Mouse (Mus musculus) hindbrain, embryonic 14.5 days (tissue): ENCODE results near the gene Sytl2. TPM values are rescaled to one million over a fixed set of nuclear protein-coding genes. Genes with fewer than 3 reads are reported as not detected.

Experiments used
- ATAC-seq: fragments of 200-750 bp; cut with Nextera tagmentation; 2 replicates; pipeline ENCODE4 v1.8.0; 2017; ENCODE audit warnings: moderate number of reproducible peaks, mild to moderate bottlenecking, moderate TSS enrichment, moderate library complexity; ENCODE audit not compliant: low FRiP score
- DNase-seq: peaks from one replicate; pipeline ENCODE4 v3.0.0-alpha.2; 2015; ENCODE audit warnings: low spot score
- H3K27ac ChIP-seq: fragments of 300-500 bp; sonication (generic); 2 replicates; pipeline ENCODE4 v1.5.1; 2014; ENCODE audit warnings: mild to moderate bottlenecking, moderate library complexity
- H3K27me3 ChIP-seq: fragments of 300-500 bp; sonication (generic); 2 replicates; pipeline ENCODE4 v1.6.1; 2014; ENCODE audit warnings: mild to moderate bottlenecking, low read length, mixed read lengths; ENCODE audit not compliant: control insufficient read depth, insufficient read depth
- H3K36me3 ChIP-seq: fragments of 300-500 bp; sonication (generic); replicated peaks from 2 replicates; pipeline ENCODE4 v1.6.1; 2014; ENCODE audit not compliant: control insufficient read depth, insufficient read depth
- H3K4me1 ChIP-seq: fragments of 300-500 bp; sonication (generic); replicated peaks from 2 replicates; pipeline ENCODE4 v1.6.1; 2014; ENCODE audit warnings: antibody characterized with exemption, low read length, mixed read lengths; ENCODE audit not compliant: control insufficient read depth, insufficient read depth
- H3K4me2 ChIP-seq: fragments of 300-500 bp; sonication (generic); replicated peaks from 2 replicates; pipeline ENCODE4 v1.6.1; 2014; ENCODE audit warnings: mild to moderate bottlenecking, moderate library complexity
- H3K4me3 ChIP-seq: fragments of 300-500 bp; sonication (generic); replicated peaks from 2 replicates; pipeline ENCODE4 v1.5.1; 2014; ENCODE audit warnings: mild to moderate bottlenecking, low read length
- H3K9ac ChIP-seq: fragments of 300-500 bp; sonication (generic); 2 replicates; pipeline ENCODE4 v1.6.1; 2014
- H3K9me3 ChIP-seq: fragments of 300-500 bp; sonication (generic); 2 replicates; pipeline ENCODE4 v1.6.1; 2016; ENCODE audit warnings: low read length; ENCODE audit not compliant: control insufficient read depth
- WGBS: fragments of 180-500 bp; shearing (Covaris S2); extraction: QIAGEN DNeasy Blood & Tissue Kit; methylation state at CpG from one replicate; pipeline ENCODE4 v1.1.7; 2014; 5-methylcytosine and 5-hydroxymethylcytosine counted together
- polyA plus RNA-seq: library from polyadenylated mRNA; unstranded; fragments of >200 nt; fragmentation: Nextera tagmentation; extraction: Ambion mirVana; gene quantifications from 2 replicates; pipeline ENCODE4 v1.2.1, GENCODE M21; 2014

The Sytl2 gene
- polyA plus RNA-seq, 1 experiment from 2014 or later: 8.0 TPM

DNA sequence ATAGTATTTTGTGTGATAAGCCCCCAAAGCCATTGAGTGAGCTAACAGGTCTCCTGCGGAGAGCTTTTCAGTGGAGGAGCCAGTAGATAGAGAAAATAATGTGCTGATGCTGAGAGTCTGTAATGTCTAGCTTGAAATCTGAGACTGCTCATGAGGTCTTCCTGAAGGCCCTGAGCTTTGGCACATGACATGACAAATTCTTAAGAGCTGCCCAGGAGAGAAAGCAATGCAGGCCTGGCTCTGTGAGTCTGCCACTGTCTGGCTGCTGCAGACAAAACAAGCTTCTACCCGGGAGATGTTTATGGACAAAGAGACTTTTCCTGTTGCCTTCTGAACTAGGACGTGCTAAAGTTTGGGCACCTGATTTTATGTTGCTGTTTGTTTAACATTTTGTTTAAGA, 87.7 kb downstream of the Sytl2 start:
- Histone ChIP-seq H3K36me3 (no peaks in the 10 kb centered on the region), H3K9me3 (no peaks in the 10 kb centered on the region), H3K4me2 (no peak overlapping the region), H3K4me3 (no peak overlapping the region), H3K4me1 (peaks cover 10% of the 10 kb centered on the region; the same call in 1 of the 2 replicates), H3K9ac (no peak overlapping the region), H3K27ac (no peak overlapping the region), H3K27me3 (no peaks in the 10 kb centered on the region)
- DNase-seq: no peak
- 28% methylated on average over 3 of the region's 3 CpGs for WGBS
- ATAC-seq: no peak

GRCm38 (mm10) chr7:90395073-90395472, 93.0 kb downstream of the Sytl2 start:
- no peak overlapping the region for H3K9ac ChIP-seq
- no peaks in the 10 kb centered on the region for H3K27me3 ChIP-seq
- H3K9me3 ChIP-seq: no peaks in the 10 kb centered on the region
- ATAC-seq (no peak), DNase-seq (no peak)
- 66% methylated on average over 4 of the region's 4 CpGs for WGBS
- no peak overlapping the region for H3K4me3 ChIP-seq
- H3K27ac ChIP-seq: no peak overlapping the region
- no peaks in the 10 kb centered on the region for H3K4me1 ChIP-seq
- no peaks in the 10 kb centered on the region for H3K36me3 ChIP-seq
- no peak overlapping the region for H3K4me2 ChIP-seq

DNA sequence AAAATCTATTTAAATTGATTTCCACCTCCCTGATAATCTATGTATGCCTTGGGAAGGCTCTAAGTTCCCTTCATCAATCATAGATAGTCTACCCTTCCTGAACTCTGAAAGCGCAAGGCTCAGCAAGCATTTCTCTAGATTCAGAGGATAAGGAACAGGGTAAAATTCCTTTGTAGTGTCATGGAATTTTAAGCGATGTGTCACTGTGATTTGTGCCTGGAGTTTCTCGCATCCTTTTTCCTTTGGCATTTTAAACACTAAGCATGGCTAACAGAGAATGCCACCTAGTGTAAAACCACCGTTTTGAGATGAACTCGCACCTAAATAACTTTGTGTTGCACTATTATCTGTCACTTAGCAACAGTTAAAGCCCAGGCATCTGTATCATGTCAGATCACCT, 93.9 kb downstream of the Sytl2 start:
- Histone ChIP-seq H3K27me3 (no peaks in the 10 kb centered on the region), H3K36me3 (no peaks in the 10 kb centered on the region), H3K4me2 (no peak overlapping the region), H3K27ac (no peak overlapping the region), H3K9ac (no peak overlapping the region), H3K4me3 (no peak overlapping the region), H3K9me3 (no peaks in the 10 kb centered on the region), H3K4me1 (no peaks in the 10 kb centered on the region)
- DNase-seq (no peak), ATAC-seq (no peak)
- 65% methylated on average over 5 of the region's 5 CpGs for WGBS

DNA sequence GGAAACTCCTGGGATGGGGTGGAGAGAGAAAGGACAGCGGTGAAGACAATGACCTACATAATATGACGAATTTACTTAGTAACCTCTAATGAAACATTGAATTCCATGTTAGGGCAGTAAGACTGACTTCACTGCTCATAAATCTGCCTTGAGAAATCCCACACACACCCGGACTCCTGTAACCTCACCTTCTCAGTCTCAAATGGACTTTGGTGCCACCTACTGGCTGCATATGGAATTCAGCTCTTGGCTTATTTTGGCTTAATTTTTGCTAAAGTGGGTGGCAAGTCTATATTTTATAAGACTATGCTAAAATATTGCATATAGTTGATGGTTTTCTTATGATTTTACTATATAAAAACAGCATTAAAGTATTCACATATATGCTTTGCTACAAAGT, 107.9 kb downstream of the Sytl2 start:
- 57% methylated on average over 3 of the region's 3 CpGs for WGBS
- no peak overlapping the region for H3K9ac ChIP-seq
- no peak for ATAC-seq
- no peaks in the 10 kb centered on the region for H3K36me3 ChIP-seq
- no peaks in the 10 kb centered on the region for H3K27me3 ChIP-seq
- no peaks in the 10 kb centered on the region for H3K9me3 ChIP-seq
- peak; percentile 79 for DNase-seq
- no peaks in the 10 kb centered on the region for H3K4me1 ChIP-seq
- H3K4me2 ChIP-seq: no peak overlapping the region
- no peak overlapping the region for H3K4me3 ChIP-seq
- H3K27ac ChIP-seq: no peak overlapping the region

DNA sequence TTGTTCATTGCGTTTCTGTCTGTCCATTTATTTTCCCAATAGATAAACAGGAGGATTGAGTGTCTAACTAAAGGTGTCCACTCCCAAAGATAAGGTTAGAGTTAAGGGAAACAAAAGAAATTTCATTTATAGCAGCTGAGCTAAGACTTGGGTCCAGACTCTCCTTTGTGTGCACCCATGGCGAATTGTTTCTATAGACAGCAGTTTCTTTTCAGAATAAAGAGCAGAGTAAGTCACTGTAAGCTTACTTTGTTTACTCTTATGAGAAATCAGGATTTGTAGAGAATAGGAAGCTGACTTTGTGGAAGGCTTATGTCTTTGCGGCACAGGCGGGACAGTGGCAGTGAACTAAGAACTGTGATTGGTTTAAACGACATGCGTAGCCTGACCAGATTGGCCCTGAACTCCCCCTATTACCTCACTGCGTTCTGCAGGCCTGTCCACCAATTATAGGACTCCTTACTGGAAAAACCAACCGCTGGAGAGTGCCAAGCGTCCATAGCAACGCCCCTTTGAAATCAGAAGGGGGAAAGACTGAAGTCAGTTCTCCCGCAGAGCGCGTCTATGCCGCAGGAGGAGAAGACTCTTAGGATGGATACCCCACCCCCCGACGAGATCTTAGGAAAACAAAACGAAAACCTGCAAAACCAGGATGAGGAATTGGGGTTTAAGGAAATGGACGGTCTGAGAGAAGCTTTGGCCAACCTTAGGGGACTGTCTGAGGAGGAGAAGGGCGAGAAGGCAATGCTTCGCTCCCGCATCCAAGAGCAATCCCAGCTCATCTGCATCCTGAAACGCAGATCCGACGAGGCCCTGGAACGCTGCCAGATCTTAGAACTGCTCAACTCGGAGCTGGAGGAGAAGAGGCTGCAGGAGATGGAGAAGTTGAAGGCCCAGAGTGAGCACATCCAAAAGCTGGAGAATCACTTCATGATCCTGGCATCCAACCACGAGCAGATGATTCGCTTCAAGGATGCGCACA, 124.3 kb downstream of the Sytl2 start, which contains the start of gene Ccdc89:
Gene Ccdc89, plus strand, starts transcription at position 558 of the 982 bp plus-strand sequence.
- peak within 1 kb of the TSS; percentile 73 for H3K27ac ChIP-seq
- DNase-seq (peak; percentile 91), ATAC-seq (peak; percentile 100)
- H3K4me3 ChIP-seq: peak within 1 kb of the TSS; percentile 36
- no peaks in the 10 kb centered on the region for H3K9me3 ChIP-seq
- peak within 1 kb of the TSS; percentile 81 for H3K4me2 ChIP-seq
- peaks cover 11% of the 10 kb centered on the region; the same call in 1 of the 2 replicates for H3K4me1 ChIP-seq
- WGBS: 20% methylated on average over 29 of the region's 29 CpGs
- no peaks in the 10 kb centered on the region for H3K27me3 ChIP-seq
- H3K36me3 ChIP-seq: no peaks in the 10 kb centered on the region
- peak within 1 kb of the TSS; percentile 52 for H3K9ac ChIP-seq

DNA sequence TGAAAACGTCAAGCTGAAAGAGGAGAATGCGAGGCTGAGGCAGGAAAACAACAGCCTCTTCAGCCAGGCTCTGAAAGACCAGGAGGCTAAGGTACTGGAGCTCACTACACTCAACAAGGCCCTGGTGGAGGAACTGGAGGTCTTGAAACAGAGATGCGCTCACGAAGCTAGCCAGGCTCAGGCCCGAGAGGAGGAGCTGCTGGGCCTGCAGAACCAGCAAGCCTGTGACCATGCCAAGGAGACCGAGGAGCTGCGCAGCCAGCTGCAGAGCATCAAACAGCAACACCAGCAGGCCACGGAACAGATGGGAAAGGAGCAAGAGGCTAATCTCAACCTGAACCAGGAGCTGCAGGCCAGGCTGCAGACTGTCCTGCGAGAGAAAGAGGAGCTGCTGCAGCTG, 125.0 kb downstream of the Sytl2 start:
- H3K4me2 ChIP-seq: peak overlapping the region; percentile 81
- 70% methylated on average over 9 of the region's 9 CpGs for WGBS
- H3K27me3 ChIP-seq: no peaks in the 10 kb centered on the region
- peak overlapping the region; percentile 36 for H3K4me3 ChIP-seq
- no peak overlapping the region; the same call in 1 of the 2 replicates for H3K27ac ChIP-seq
- DNase-seq (no peak), ATAC-seq (no peak)
- H3K4me1 ChIP-seq: peaks cover 11% of the 10 kb centered on the region; the same call in 1 of the 2 replicates
- H3K9me3 ChIP-seq: no peaks in the 10 kb centered on the region
- no peaks in the 10 kb centered on the region for H3K36me3 ChIP-seq
- peak overlapping the region; percentile 52; the same call in 1 of the 2 replicates for H3K9ac ChIP-seq

DNA sequence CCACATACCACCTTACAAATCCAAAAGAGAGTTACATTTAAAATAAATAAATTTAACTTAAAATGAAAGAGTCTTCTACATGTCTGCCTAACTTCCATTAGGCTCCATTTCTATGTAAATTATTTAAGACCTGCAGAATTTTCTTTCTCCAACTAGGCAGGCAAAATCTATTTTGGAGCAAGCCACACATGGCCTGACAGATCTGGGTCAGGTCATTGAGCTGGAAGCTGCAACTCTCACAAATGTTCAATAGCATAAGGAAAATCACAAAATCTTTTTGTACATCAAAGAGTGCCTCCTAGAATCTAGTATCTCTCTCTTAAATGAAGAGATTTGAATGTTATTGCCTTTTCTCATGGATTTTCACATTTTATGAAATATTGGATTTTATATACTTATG, 130.2 kb downstream of the Sytl2 start:
- ATAC-seq (no peak), DNase-seq (no peak)
- no peak overlapping the region for H3K4me3 ChIP-seq
- H3K4me2 ChIP-seq: no peak overlapping the region
- no peaks in the 10 kb centered on the region for H3K9me3 ChIP-seq
- H3K27ac ChIP-seq: no peak overlapping the region
- H3K4me1 ChIP-seq: 0 out of 2 replicates have a peak, but pooled peaks cover under 1% of the 10 kb centered on the region
- H3K9ac ChIP-seq: no peak overlapping the region
- H3K27me3 ChIP-seq: no peaks in the 10 kb centered on the region
- no peaks in the 10 kb centered on the region for H3K36me3 ChIP-seq

DNA sequence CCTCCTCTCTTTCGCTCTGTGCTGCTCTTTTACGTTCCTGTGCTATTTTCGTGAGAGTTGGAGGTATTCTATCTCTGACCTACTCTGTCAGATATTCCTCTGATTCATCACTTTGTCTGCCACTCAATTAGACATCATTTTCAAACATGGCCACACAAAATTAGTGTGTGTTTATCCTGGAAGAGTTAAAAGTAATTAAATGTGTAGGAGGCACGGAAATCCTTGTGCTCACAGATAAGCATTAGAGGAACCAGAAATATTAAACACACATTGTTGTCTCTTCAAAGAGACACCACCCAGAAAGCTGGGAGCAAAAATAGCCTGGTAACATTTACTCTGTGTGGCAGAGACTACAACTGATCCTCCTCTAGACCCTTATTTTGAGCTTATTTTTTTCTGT, 138.0 kb downstream of the Sytl2 start:
- 95% methylated on average over 4 of the region's 4 CpGs for WGBS
- no peak for ATAC-seq
- H3K27ac ChIP-seq: no peak overlapping the region
- no peak overlapping the region for H3K4me2 ChIP-seq
- no peak overlapping the region for H3K4me3 ChIP-seq
- H3K9ac ChIP-seq: no peak overlapping the region
- H3K36me3 ChIP-seq: no peaks in the 10 kb centered on the region
- no peak for DNase-seq
- no peaks in the 10 kb centered on the region for H3K9me3 ChIP-seq
- H3K4me1 ChIP-seq: no peaks in the 10 kb centered on the region
- H3K27me3 ChIP-seq: no peaks in the 10 kb centered on the region

GRCm38 (mm10) chr7:90442070-90442469, 140.0 kb downstream of the Sytl2 start:
- Histone ChIP-seq H3K27ac (peak overlapping the region; percentile 98), H3K36me3 (peaks cover under 1% of the 10 kb centered on the region), H3K4me3 (peak overlapping the region; percentile 99), H3K4me2 (peak overlapping the region; percentile 82), H3K9me3 (no peaks in the 10 kb centered on the region), H3K4me1 (peaks cover 8% of the 10 kb centered on the region), H3K27me3 (no peaks in the 10 kb centered on the region), H3K9ac (peak overlapping the region; percentile 99)
- DNase-seq (no peak), ATAC-seq (peak; percentile 9; the same call in 1 of the 2 replicates)
- WGBS: 6% methylated on average over 4 of the region's 4 CpGs
